10 mouse cellular contexts compared by ENCODE assay signal in the genomic region with DNA sequence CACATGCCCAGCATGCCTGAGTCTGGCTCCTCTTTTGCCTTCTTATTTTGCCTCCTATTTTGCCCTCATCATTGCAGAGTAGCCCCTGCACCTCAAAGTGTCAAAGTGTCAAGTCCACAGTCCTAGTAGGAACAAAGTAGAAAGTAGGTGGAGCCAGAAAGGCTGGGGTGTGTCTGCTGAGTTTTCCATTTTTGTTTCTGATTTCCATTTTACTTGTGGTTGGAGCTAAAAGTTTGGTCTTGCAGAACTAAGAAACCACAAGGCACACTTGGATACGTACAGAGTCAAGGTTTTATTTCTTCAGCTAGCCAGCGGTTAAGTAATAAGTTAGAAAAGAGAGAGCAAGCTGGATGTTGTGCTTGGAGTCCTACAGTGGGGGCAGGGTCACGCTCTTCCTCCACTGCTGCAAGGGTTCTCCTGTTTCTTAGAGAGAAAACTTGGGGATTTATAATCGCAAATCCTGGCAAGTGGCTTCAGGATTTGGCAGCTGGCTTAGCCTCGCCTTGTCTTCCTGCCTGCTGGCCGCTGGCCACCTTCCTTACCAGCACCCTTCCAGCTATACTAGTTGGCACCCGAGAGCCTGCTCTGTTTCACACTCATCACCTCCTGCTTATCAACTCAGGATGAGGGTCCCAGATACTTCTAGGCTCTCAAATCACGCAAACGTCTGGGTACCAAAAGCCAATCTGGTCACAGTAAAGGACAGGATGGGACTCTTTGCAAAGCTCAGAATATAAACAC. TPM values are rescaled to one million over a fixed set of nuclear protein-coding genes. Genes with fewer than 3 reads are reported as not detected.
DNase-seq lines count a peak whose midpoint lies in the region; ATAC-seq and TF ChIP-seq lines count a peak whose summit lies in the region.
"Had no signal": no experiment of that assay in that cellular context is flagged by ENCODE, and none has a peak within 500 bp of the region (broad histone marks: within the 10 kb centered on the region; RNA-seq: fewer than 3 reads in every experiment).

No protein-coding gene starts in this region.

- H3K4me1 ChIP-seq in MEL (ENCODE audit: control insufficient read depth in 1 of 2, insufficient read depth in 2 of 2, low read length in 2 of 2): 0 out of 4 replicates have a peak, but pooled peaks cover 0 to 4% of the 10 kb centered on the region in 2 experiments
- H3K4me1 ChIP-seq in heart, embryonic 12.5 days (replicated peaks): peaks cover 14% of the 10 kb centered on the region
- H3K4me1 ChIP-seq: liver, embryonic 15.5 days had no signal

- TF ChIP-seq EP300 in MEL (IDR thresholded peaks at IDR 0.05; ENCODE audit: low read depth in 1 of 2, low read length in 2 of 2): no peak

- TF ChIP-seq RAD21 in MEL (IDR thresholded peaks at IDR 0.05; ENCODE audit: low read depth, low read length): no peak

- no peaks in the 10 kb centered on the region for H3K79me2 ChIP-seq in MEL (ENCODE audit: control insufficient read depth, insufficient read depth, low read length, poor library complexity)

- no peak for TF ChIP-seq CTCF in layer of hippocampus, adult 2 months (conservative IDR thresholded peaks at IDR 0.05)
- TF ChIP-seq CTCF in MEL (IDR thresholded peaks at IDR 0.05 in 2 of 3, conservative IDR thresholded peaks at IDR 0.05 in 1 of 3; ENCODE audit: control insufficient read depth in 1 of 3, insufficient read depth in 1 of 3, low read depth in 2 of 3, low read length in 3 of 3, poor library complexity in 1 of 3, severe bottlenecking in 1 of 3): no peak

- WGBS in heart, embryonic 12.5 days: 35% methylated on average over 9 of the region's 9 CpGs

- no peaks in the 10 kb centered on the region for H3K36me3 ChIP-seq in MEL (ENCODE audit: control insufficient read depth in 1 of 2, insufficient read depth in 2 of 2, low read length in 2 of 2)
- no peaks in the 10 kb centered on the region for H3K36me3 ChIP-seq in heart, embryonic 12.5 days
- H3K36me3 ChIP-seq: liver, embryonic 15.5 days had no signal

- TF ChIP-seq POLR2A in MEL (IDR thresholded peaks at IDR 0.05; ENCODE audit: control insufficient read depth in 1 of 2, insufficient read depth in 1 of 2, low read depth in 1 of 2, low read length in 2 of 2, poor library complexity in 1 of 2): peak in 1 of 2 experiments; percentile 29; a peak in 1 of 4 replicates

- no peak for ATAC-seq in heart, embryonic 12.5 days (ENCODE audit: insufficient number of reproducible peaks, low FRiP score)
- ATAC-seq: midbrain, embryonic 16.5 days had no signal

- no peaks in the 10 kb centered on the region for H3K27me3 ChIP-seq in MEL (ENCODE audit: control insufficient read depth in 1 of 2, insufficient read depth in 2 of 2, low read length in 2 of 2)
- peaks cover 25% of the 10 kb centered on the region for H3K27me3 ChIP-seq in heart, embryonic 12.5 days (replicated peaks)

- H3K4me2 ChIP-seq in heart, embryonic 12.5 days: no peak overlapping the region
- H3K4me2 ChIP-seq: liver, embryonic 15.5 days had no signal

- peak; percentile 20 for DNase-seq in adrenal gland, adult 2 months
- no peak for DNase-seq in adrenal gland, postnatal 14 days
- DNase-seq in layer of hippocampus, adult 2 months (ENCODE audit: low spot score in 2 of 2): no peak
- no peak for DNase-seq in layer of hippocampus, adult 11-12 months (ENCODE audit: low spot score)
- no peak for DNase-seq in MEL (ENCODE audit: low read depth, low spot score)
- DNase-seq in urinary bladder, postnatal 10 days (ENCODE audit: low spot score): no peak
- no peak for DNase-seq in spleen, postnatal 4 days (ENCODE audit: low spot score in 2 of 2)

- no peak overlapping the region for H3K4me3 ChIP-seq in layer of hippocampus, adult 2 months
- no peak overlapping the region for H3K4me3 ChIP-seq in MEL (ENCODE audit: control insufficient read depth in 1 of 2, insufficient read depth in 1 of 2, low read depth in 2 of 2, low read length in 2 of 2)
- H3K4me3 ChIP-seq in heart, embryonic 12.5 days: no peak overlapping the region
- H3K4me3 ChIP-seq: liver, embryonic 15.5 days had no signal

- H3K27ac ChIP-seq in layer of hippocampus, adult 2 months: peak overlapping the region; percentile 72
- no peak overlapping the region for H3K27ac ChIP-seq in MEL (ENCODE audit: control insufficient read depth, low read depth, low read length)
- H3K27ac ChIP-seq in heart, embryonic 12.5 days (ENCODE audit: poor library complexity, severe bottlenecking): 0 out of 2 replicates have a peak overlapping the region, but pooled peaks have one; percentile 24
- H3K27ac ChIP-seq: liver, embryonic 15.5 days had no signal

- H3K9ac ChIP-seq in MEL (ENCODE audit: control insufficient read depth, low read depth, low read length, poor library complexity, severe bottlenecking): no peak overlapping the region
- no peak overlapping the region for H3K9ac ChIP-seq in heart, embryonic 12.5 days
- H3K9ac ChIP-seq: liver, embryonic 15.5 days had no signal

- no peaks in the 10 kb centered on the region for H3K9me3 ChIP-seq in MEL (replicated peaks; ENCODE audit: insufficient read depth, low read length)
- no peaks in the 10 kb centered on the region for H3K9me3 ChIP-seq in heart, embryonic 12.5 days (replicated peaks)
- H3K9me3 ChIP-seq: liver, embryonic 15.5 days had no signal

TF ChIP-seq in MEL, 35 proteins besides CTCF, POLR2A, EP300 and RAD21:
- TF ChIP-seq GATA1 (IDR thresholded peaks at IDR 0.05; ENCODE audit: low read depth, low read length) (no peak), BHLHE40 (IDR thresholded peaks at IDR 0.05; ENCODE audit: borderline replicate concordance, low read depth, low read length) (no peak), TBP (IDR thresholded peaks at IDR 0.05; ENCODE audit: low read depth, low read length) (peak; percentile 63)

RNA-seq across cellular contexts. Expression of a gene that starts 19.6 kb away (rescaled TPM):
- 10 to 100 TPM; 11.5 to 13.8 TPM for total RNA-seq in adrenal gland, adult 2 months (2021)
- 59.3 and 60.9 TPM in 2 replicates for polyA plus RNA-seq in adrenal gland, adult 2 months (2012; rRNA removed)
- 9.4 and 16.2 TPM in 2 replicates for total RNA-seq in adrenal gland, postnatal 14 days (2021)
- 10 to 100 TPM; 37.3 to 38.6 TPM for total RNA-seq in layer of hippocampus, adult 2 months (2021)
- 3.8 and 4.8 TPM in 2 replicates for total RNA-seq in MEL (2012; rRNA removed)
- polyA plus RNA-seq in MEL (2012; ENCODE audit: insufficient read depth in 1 of 2, insufficient read length in 2 of 2, low read depth in 1 of 2, low replicate concordance in 2 of 2, missing spikeins in 1 of 2): 10 to 100 TPM in 1 of 2 experiments, not detected in 1; 14.9 TPM
- polyA plus RNA-seq in heart, embryonic 12.5 days (2016; fragmentation: Nextera tagmentation; extraction: Ambion mirVana): 18.2 and 21.5 TPM in 2 replicates

RNA-seq across cellular contexts. Expression of a gene that starts 25.7 kb away (rescaled TPM):
- 1 to 10 TPM; 2.0 to 2.6 TPM for total RNA-seq in adrenal gland, adult 2 months (2021)
- 2.7 and 3.1 TPM in 2 replicates for polyA plus RNA-seq in adrenal gland, adult 2 months (2012; rRNA removed)
- total RNA-seq in adrenal gland, postnatal 14 days (2021): 3.6 and 4.1 TPM in 2 replicates
- total RNA-seq in layer of hippocampus, adult 2 months (2021): 100 to 1,000 TPM; 305 to 320 TPM
- not detected in 2 replicates for total RNA-seq in MEL (2012; rRNA removed)
- polyA plus RNA-seq in MEL (2012; ENCODE audit: insufficient read depth in 1 of 2, insufficient read length in 2 of 2, low read depth in 1 of 2, low replicate concordance in 2 of 2, missing spikeins in 1 of 2): under 1 TPM in 1 of 2 experiments, not detected in 1; 0.06 TPM
- polyA plus RNA-seq in heart, embryonic 12.5 days (2016; fragmentation: Nextera tagmentation; extraction: Ambion mirVana): 0.28 and 0.30 TPM in 2 replicates
- polyA plus RNA-seq: liver, embryonic 15.5 days had no signal

RNA-seq across cellular contexts. Expression of a gene that starts 35.6 kb away (rescaled TPM):
- 10 to 100 TPM; 16.8 to 20.0 TPM for total RNA-seq in adrenal gland, adult 2 months (2021)
- polyA plus RNA-seq in adrenal gland, adult 2 months (2012; rRNA removed): 27.0 and 31.0 TPM in 2 replicates
- total RNA-seq in adrenal gland, postnatal 14 days (2021): 22.3 and 24.7 TPM in 2 replicates
- total RNA-seq in layer of hippocampus, adult 2 months (2021): 10 to 100 TPM; 39.4 to 47.0 TPM
- total RNA-seq in MEL (2012; rRNA removed): 16.5 and 17.8 TPM in 2 replicates
- 10 to 100 TPM in 1 of 2 experiments, not detected in 1; 19.6 TPM for polyA plus RNA-seq in MEL (2012; ENCODE audit: insufficient read depth in 1 of 2, insufficient read length in 2 of 2, low read depth in 1 of 2, low replicate concordance in 2 of 2, missing spikeins in 1 of 2)
- polyA plus RNA-seq in heart, embryonic 12.5 days (2016; fragmentation: Nextera tagmentation; extraction: Ambion mirVana): 29.4 and 31.0 TPM in 2 replicates

RNA-seq across cellular contexts. Expression of a gene that starts 57.0 kb away (rescaled TPM):
- 100 to 1,000 TPM; 149 to 167 TPM for total RNA-seq in adrenal gland, adult 2 months (2021)
- 316 and 381 TPM in 2 replicates for polyA plus RNA-seq in adrenal gland, adult 2 months (2012; rRNA removed)
- total RNA-seq in adrenal gland, postnatal 14 days (2021): 117 and 128 TPM in 2 replicates
- total RNA-seq in layer of hippocampus, adult 2 months (2021): 100 to 1,000 TPM; 309 to 325 TPM
- 52.6 and 56.1 TPM in 2 replicates for total RNA-seq in MEL (2012; rRNA removed)
- 100 to 1,000 TPM in 1 of 2 experiments, not detected in 1; 132 TPM for polyA plus RNA-seq in MEL (2012; ENCODE audit: insufficient read depth in 1 of 2, insufficient read length in 2 of 2, low read depth in 1 of 2, low replicate concordance in 2 of 2, missing spikeins in 1 of 2)
- polyA plus RNA-seq in heart, embryonic 12.5 days (2016; fragmentation: Nextera tagmentation; extraction: Ambion mirVana): 144 and 159 TPM in 2 replicates

Comparison
In these comparisons a context has a peak if more than half of its experiments do, and no peak if none do; other contexts are left out.
1. RNA of a gene that starts 25.7 kb away (total RNA-seq): 305 to 320 TPM in layer of hippocampus, adult 2 months; 3.6 to 4.1 TPM in adrenal gland, postnatal 14 days, 2.0 to 2.6 TPM in adrenal gland, adult 2 months and not detected in MEL; every median in the first group is over 10 times any median in the second.